Mouse (Mus musculus) c-Kit-positive CD71-positive TER-119-positive erythroid progenitor cells, embryonic 14.5 days (primary cell): Measurements from ENCODE around the gene Cacna1c.
A peak's percentile ranks its signal among the peaks of the same experiment; 100 is the strongest.
"Not testable (repeated sequence)": the region's sequence is repeated elsewhere in the genome, so short reads cannot be mapped to it uniquely, and the experiment has no call there.

ENCODE experiments used
- DNase-seq: peaks from one replicate; pipeline ENCODE4 v3.0.0-alpha.2; 2013; ENCODE audit warnings: low spot score

Gene Cacna1c

GRCm38 (mm10) chr6:118593377-118594061 lies 602.7 kb downstream of the Cacna1c start:
- no peak for DNase-seq

GRCm38 (mm10) chr6:118592662-118593376 lies 603.4 kb downstream of the Cacna1c start:
- no peak for DNase-seq

- not testable (repeated sequence) for DNase-seq
These were observed 617.5 kb downstream of the Cacna1c start for GRCm38 (mm10) chr6:118578741-118579140.

GRCm38 (mm10) chr6:118574351-118574750 lies 621.9 kb downstream of the Cacna1c start:
- DNase-seq = no peak

GRCm38 (mm10) chr6:118567816-118568215 lies 628.4 kb downstream of the Cacna1c start:
- DNase-seq = no peak

GRCm38 (mm10) chr6:118561745-118562609 lies 634.2 kb downstream of the Cacna1c start, which contains the start of gene Ankrd26:
Gene Ankrd26 (minus strand): TSS chr6:118562226.
- DNase-seq = peak; percentile 91

- DNase-seq = peak; percentile 30
These were observed 635.0 kb downstream of the Cacna1c start for GRCm38 (mm10) chr6:118561225-118561624.

GRCm38 (mm10) chr6:118538627-118539026 lies 657.6 kb downstream of the Cacna1c start:
- DNase-seq = no peak
